Mouse (Mus musculus): ENCODE data around the gene Hbq1a. TPM values are rescaled to one million over a fixed set of nuclear protein-coding genes. Genes with fewer than 3 reads are reported as not detected.

Gene Hbq1a
- polyA plus RNA-seq (2014; fragmentation: Illumina TruSeq; extraction: RNeasy Lipid Tissue Mini Kit (QIAGEN cat#74804); ENCODE audit: low read depth, low replicate concordance) = not detected

DNA sequence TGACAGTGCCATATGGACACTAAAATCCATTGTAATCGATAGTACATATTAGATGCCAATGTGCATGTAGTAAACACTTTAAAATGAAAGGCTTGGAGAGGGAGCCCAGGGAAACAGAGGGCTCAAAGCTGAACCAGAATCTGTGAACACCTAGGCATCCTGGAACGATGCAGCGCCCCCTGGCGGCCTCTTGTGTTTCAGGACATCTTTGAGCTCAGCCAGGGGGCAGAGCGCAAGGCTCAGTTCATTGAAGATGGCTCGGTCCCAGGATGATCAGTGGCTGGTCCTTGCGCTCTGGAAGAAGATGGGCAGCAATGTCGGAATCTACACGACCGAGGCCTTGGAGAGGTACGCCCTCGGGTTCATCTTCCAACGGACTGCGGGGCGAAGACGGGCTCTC lies at the start of gene Hbq1a:
Gene Hbq1a, plus strand, starts transcription at position 205 of the 400 bp plus-strand sequence.

DNA sequence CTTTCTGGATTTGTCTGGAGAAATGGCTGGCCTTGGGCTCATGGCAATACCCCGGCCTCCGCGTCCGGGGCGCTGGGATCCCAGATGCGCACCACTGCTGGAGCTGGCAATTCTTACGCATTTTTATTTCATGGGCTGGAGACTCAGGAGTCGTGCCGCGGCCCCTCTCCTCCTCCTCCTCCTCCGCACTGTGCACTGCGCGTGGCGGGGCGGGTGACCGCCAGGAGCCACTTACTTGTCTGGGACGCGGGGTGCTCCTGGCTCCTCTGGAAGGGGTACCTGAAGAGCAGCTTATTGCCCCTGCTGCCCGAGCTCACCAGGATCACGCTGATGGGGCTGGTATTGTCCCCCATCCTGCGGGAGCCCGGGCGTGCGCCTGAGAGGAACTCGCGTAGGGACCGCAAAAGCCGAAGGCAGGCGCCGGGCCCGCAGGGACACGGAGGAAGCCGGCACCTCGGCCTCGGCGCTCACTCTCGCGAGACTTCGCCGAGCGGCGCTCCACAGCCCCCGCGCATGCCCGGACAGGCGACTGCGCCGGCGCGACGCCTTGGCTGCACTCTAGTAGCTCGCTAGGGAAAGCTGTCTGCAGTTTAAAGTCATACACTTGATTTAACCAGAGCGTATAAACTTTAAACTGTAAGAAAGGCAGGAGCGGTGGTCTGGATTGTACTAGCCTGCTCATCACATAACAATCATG lies 32.5 kb upstream of the Hbq1a start, which contains the start of gene Nprl3:
Gene Nprl3, minus strand, starts transcription at position 520 of the 697 bp plus-strand sequence.

DNA sequence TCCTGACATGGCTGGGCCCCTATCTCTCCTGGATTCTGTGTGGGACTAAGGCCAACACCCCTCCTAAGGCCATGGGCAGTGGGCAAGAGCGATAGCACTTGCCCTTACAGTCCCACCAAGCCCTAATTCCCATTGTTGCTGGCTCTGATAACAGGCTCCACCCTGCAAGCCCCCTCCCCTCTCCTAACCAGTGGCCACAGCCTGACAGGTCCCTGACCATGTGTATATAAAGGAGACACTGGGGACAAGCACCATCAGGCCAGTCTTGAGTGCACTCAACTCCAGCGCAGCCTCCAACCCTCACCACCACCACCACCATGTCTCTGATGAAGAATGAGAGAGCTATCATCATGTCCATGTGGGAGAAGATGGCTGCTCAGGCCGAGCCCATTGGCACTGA lies 23.5 kb upstream of the Hbq1a start, which contains the start of gene Hba-x:
Gene Hba-x, plus strand, starts transcription at position 54 of the 400 bp plus-strand sequence.

DNA sequence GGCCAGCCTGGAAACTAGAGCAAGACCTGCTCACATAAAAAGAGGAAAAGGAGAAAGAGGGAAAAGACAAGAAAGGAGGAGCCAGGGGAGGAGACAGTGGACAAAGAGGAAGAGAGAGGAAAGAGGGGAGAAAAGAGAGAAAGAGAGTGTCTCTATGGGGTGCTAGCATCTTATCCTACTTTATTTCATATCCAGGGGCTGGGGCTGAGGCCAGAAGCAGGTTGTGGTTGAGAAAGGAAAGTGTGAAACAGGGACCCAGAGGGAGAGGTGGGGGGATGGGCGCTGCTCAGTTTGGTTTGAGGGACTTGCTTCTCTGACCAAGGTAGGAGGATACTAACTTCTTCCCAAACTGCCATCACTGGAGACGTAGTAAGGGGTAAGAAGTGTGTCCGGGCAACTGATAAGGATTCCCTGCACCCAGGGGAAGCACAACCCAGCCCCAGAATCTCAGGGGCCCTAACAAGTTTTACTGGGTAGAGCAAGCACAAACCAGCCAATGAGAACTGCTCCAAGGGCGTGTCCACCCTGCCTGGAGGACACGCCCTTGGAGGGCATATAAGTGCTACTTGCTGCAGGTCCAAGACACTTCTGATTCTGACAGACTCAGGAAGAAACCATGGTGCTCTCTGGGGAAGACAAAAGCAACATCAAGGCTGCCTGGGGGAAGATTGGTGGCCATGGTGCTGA lies 16.6 kb upstream of the Hbq1a start, which contains the start of gene Hba-a1:
Gene Hba-a1, plus strand, starts transcription at position 421 of the 687 bp plus-strand sequence.

DNA sequence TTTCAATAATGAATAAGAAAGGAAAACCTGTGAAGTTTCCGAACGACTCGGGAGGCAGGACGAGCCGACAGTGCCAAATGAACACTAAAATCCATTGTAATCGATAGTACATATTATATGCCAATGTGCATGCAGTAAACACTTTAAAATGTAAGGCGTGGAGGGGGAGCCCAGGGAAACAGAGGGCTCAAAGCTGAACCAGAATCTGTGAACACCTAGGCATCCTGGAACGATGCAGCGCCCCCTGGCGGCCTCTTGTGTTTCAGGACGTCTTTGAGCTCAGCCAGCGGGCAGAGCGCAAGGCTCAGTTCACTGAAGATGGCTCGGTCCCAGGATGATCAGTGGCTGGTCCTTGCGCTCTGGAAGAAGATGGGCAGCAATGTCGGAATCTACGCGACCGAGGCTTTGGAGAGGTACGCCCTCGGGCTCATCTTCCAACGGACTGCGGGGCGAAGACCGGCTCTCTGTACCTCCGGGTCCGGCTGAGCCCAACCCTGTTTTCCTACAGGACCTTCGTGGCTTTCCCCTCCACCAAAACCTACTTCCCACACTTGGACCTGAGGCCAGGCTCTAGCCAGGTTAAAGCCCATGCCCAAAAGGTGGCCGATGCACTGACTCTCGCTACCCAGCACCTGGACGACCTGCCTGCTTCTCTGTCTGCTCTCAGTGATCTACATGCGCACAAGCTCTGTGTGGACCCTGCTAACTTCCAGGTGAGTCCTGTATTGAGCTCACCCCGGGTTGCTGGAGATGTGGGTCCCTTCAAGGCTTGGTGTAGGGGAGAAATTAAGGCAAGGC lies 13.0 kb upstream of the Hbq1a start, which contains the start of gene Hbq1b:
Gene Hbq1b, plus strand, starts transcription at position 271 of the 798 bp plus-strand sequence.

DNA sequence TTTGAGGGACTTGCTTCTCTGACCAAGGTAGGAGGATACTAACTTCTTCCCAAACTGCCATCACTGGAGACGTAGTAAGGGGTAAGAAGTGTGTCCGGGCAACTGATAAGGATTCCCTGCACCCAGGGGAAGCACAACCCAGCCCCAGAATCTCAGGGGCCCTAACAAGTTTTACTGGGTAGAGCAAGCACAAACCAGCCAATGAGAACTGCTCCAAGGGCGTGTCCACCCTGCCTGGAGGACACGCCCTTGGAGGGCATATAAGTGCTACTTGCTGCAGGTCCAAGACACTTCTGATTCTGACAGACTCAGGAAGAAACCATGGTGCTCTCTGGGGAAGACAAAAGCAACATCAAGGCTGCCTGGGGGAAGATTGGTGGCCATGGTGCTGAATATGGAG lies 3.7 kb upstream of the Hbq1a start, which contains the start of gene Hba-a2:
Gene Hba-a2, plus strand, starts transcription at position 287 of the 400 bp plus-strand sequence.

DNA sequence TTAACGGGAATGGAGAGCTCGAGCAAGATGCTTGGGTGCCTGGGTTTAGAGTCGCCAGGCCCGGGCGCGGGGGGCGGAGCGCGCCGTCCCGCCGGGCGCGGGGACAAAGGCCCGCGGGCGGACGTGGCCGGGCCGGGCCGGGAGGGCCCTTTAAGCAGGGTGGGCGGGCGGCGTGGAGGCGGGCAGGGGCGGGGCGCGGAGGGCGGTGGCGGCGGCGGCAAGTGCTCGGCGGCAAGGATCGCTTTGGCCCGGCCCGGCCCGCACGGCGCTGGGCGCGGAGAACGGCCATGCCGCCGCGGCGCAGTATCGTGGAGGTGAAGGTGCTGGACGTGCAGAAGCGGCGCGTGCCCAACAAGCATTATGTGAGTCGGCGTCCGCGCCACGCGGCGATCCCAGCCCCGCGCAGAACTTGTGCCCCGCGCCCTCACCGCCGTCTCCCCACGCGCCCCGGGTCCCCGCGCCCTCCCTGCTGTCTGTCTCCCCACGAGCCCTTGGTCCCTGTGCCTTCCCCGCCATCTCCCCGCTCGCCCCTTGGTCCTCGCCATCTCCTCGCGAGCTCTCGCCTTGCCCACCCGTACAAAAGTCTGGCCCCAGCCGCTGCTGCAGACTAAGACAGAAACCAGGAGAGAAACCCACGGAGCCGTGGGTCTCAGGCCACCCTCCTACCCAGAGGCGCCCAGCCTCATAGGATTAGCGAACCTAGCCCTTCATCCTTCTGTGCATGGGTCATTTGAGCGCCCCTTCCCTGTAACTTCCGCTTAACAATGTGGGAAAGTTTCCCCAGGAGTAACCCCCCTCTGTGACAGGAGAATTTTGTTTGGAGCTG lies 48.0 kb downstream of the Hbq1a start, which contains the start of gene Sh3pxd2b:
Gene Sh3pxd2b, plus strand, starts transcription at position 214 of the 826 bp plus-strand sequence.

Other genes starting within 250 kb of the Hbq1a start
- not detected for gene Il9r, start 99.8 kb upstream of the Hbq1a start, polyA plus RNA-seq (2014; fragmentation: Illumina TruSeq; extraction: RNeasy Lipid Tissue Mini Kit (QIAGEN cat#74804); ENCODE audit: low read depth, low replicate concordance)
- 1.4 TPM for gene Snrnp25, start 94.7 kb upstream of the Hbq1a start, polyA plus RNA-seq (2014; fragmentation: Illumina TruSeq; extraction: RNeasy Lipid Tissue Mini Kit (QIAGEN cat#74804); ENCODE audit: low read depth, low replicate concordance)
- gene Rhbdf1, start 77.8 kb upstream of the Hbq1a start, polyA plus RNA-seq (2014; fragmentation: Illumina TruSeq; extraction: RNeasy Lipid Tissue Mini Kit (QIAGEN cat#74804); ENCODE audit: low read depth, low replicate concordance) = not detected
- 3.4 TPM for gene Mpg, start 73.6 kb upstream of the Hbq1a start, polyA plus RNA-seq (2014; fragmentation: Illumina TruSeq; extraction: RNeasy Lipid Tissue Mini Kit (QIAGEN cat#74804); ENCODE audit: low read depth, low replicate concordance)
- gene Nprl3, start 32.4 kb upstream of the Hbq1a start, polyA plus RNA-seq (2014; fragmentation: Illumina TruSeq; extraction: RNeasy Lipid Tissue Mini Kit (QIAGEN cat#74804); ENCODE audit: low read depth, low replicate concordance) = 7.3 TPM
- not detected for gene Hba-x, start 23.7 kb upstream of the Hbq1a start, polyA plus RNA-seq (2014; fragmentation: Illumina TruSeq; extraction: RNeasy Lipid Tissue Mini Kit (QIAGEN cat#74804); ENCODE audit: low read depth, low replicate concordance)
- gene Hba-a1, start 16.6 kb upstream of the Hbq1a start, polyA plus RNA-seq (2014; fragmentation: Illumina TruSeq; extraction: RNeasy Lipid Tissue Mini Kit (QIAGEN cat#74804); ENCODE audit: low read depth, low replicate concordance) = 1.6 TPM
- gene Hbq1b, start 13.1 kb upstream of the Hbq1a start, polyA plus RNA-seq (2014; fragmentation: Illumina TruSeq; extraction: RNeasy Lipid Tissue Mini Kit (QIAGEN cat#74804); ENCODE audit: low read depth, low replicate concordance) = not detected
- gene Hba-a2, start 3.6 kb upstream of the Hbq1a start, polyA plus RNA-seq (2014; fragmentation: Illumina TruSeq; extraction: RNeasy Lipid Tissue Mini Kit (QIAGEN cat#74804); ENCODE audit: low read depth, low replicate concordance) = 196 TPM
- gene Sh3pxd2b, start 47.8 kb downstream of the Hbq1a start, polyA plus RNA-seq (2014; fragmentation: Illumina TruSeq; extraction: RNeasy Lipid Tissue Mini Kit (QIAGEN cat#74804); ENCODE audit: low read depth, low replicate concordance) = 0.13 TPM
- 0.69 TPM for gene Ubtd2, start 155.3 kb downstream of the Hbq1a start, polyA plus RNA-seq (2014; fragmentation: Illumina TruSeq; extraction: RNeasy Lipid Tissue Mini Kit (QIAGEN cat#74804); ENCODE audit: low read depth, low replicate concordance)
- gene Efcab9, start 232.0 kb downstream of the Hbq1a start, polyA plus RNA-seq (2014; fragmentation: Illumina TruSeq; extraction: RNeasy Lipid Tissue Mini Kit (QIAGEN cat#74804); ENCODE audit: low read depth, low replicate concordance) = not detected
- gene Stk10, start 233.2 kb downstream of the Hbq1a start, polyA plus RNA-seq (2014; fragmentation: Illumina TruSeq; extraction: RNeasy Lipid Tissue Mini Kit (QIAGEN cat#74804); ENCODE audit: low read depth, low replicate concordance) = 0.42 TPM

All from liver, adult 10 weeks (tissue).